Mouse (Mus musculus): ENCODE measurements around the gene Olfr1012. TPM values are rescaled to one million over a fixed set of nuclear protein-coding genes. Genes with fewer than 3 reads are reported as not detected.
"Not testable (repeated sequence)": the region's sequence is repeated elsewhere in the genome, so short reads cannot be mapped to it uniquely, and the experiment has no call there.

The Olfr1012 gene
- total RNA-seq (2017) = not detected in 2 replicates

DNA sequence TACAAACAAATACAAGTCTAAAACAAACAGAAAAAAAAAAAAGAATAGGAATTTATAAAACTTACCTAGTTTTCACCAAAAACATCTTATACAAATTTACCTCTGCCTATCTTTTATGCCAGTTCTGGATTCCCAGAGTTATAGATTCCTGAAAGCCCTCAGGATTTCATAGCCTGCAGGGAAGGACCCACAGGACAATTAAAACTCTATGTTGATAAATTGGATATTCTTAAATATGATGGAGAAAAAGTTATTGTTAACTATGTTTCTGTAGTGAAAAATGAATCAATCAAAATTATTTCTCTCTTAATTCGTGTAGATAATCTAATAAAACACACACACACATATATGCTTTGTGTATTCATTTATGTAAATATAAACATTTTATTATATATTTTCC, at the start of gene Olfr1012:
TSS of gene Olfr1012 (minus strand) at position 101 of the 400 bp plus-strand sequence.
- ATAC-seq (replicated peaks in 1 of 2; ENCODE audit: insufficient read depth in 1 of 2, low FRiP score in 2 of 2, low TSS enrichment in 1 of 2, low read depth in 1 of 2, poor library complexity in 2 of 2, severe bottlenecking in 2 of 2) = no peak

DNA sequence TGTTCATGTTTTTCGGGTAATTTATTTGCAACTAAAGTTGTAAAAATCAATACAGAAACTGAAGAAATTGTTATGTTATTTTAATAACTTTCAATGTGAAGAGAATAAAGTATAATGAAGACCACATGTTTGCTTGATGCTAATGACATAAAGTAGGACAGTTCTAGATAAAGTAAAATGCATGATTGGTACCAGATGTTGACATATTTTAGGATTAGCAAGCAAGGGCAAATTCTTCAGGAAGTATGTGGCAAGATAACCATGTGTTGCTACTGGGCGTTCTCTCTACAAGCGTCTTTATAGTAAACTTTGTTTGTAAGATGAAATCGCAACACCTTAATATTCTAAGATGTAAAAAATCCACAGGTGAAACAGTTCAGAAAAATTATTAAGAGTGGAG, 41.9 kb upstream of the Olfr1012 start:
- ATAC-seq (replicated peaks in 1 of 2; ENCODE audit: insufficient read depth in 1 of 2, low FRiP score in 2 of 2, low TSS enrichment in 1 of 2, low read depth in 1 of 2, poor library complexity in 2 of 2, severe bottlenecking in 2 of 2) = no peak

DNA sequence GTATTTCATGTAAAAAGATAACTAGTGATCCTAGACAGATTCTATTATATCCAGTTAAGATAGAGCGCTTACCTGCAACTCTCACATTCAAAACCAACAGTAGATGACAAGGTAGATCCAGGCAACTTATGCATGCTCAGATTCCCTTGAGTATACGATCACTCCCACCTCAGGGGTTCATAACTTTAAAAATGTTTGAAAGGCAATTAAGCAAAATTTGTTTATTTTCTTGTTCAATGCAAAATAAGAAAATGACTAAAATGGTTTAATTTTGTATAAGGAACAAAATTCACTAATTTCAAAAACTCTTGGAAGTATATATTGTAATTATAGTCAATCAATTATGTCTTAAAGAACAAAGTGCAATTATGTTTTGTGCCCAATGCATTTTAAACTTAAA, 39.9 kb upstream of the Olfr1012 start, which contains the start of gene Olfr1016:
TSS of gene Olfr1016 (minus strand) at position 101 of the 400 bp plus-strand sequence.
- no peak for ATAC-seq (replicated peaks in 1 of 2; ENCODE audit: insufficient read depth in 1 of 2, low FRiP score in 2 of 2, low TSS enrichment in 1 of 2, low read depth in 1 of 2, poor library complexity in 2 of 2, severe bottlenecking in 2 of 2)

DNA sequence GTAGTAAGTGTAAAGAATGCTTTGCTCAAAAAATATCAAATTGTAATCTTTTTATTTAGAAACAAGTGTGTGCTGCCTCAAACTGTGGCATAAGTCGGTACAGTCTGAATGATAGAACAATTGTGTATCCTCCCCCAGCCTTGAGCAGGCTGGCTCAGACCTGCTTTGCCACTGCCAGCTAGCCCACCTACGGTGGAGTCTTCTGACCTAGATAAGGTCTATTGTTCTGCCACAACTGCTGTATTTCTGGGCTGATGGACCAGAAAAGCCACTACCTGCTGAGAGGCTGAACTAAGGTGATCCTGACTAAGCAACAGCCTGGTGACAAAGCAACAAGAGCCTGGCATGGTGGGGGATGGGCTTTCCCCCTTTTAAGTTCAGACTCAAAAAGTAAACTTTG, 29.8 kb upstream of the Olfr1012 start:
- ATAC-seq (replicated peaks in 1 of 2; ENCODE audit: insufficient read depth in 1 of 2, low FRiP score in 2 of 2, low TSS enrichment in 1 of 2, low read depth in 1 of 2, poor library complexity in 2 of 2, severe bottlenecking in 2 of 2) = no peak

DNA sequence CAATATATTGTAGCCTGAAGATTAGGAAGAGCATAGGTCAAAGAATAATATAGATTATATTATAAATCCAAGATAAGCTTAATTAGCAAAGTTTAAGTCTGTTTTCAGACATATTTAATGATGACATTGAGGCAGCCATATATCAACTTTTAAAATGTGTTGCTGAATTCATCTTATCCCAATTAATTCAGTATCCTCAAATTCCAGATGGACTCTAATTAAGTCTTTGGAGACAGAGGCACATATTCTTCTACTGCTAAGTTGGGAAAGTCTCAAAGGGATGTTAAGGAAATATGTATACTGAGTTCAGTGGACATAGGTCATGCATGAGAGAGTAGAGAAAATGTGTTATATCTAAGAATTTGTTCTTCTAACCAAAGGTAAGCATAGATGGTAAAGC, 19.2 kb upstream of the Olfr1012 start, which contains the start of gene Olfr1015:
TSS of gene Olfr1015 (plus strand) at position 301 of the 400 bp plus-strand sequence.
- no peak for ATAC-seq (replicated peaks in 1 of 2; ENCODE audit: insufficient read depth in 1 of 2, low FRiP score in 2 of 2, low TSS enrichment in 1 of 2, low read depth in 1 of 2, poor library complexity in 2 of 2, severe bottlenecking in 2 of 2)

DNA sequence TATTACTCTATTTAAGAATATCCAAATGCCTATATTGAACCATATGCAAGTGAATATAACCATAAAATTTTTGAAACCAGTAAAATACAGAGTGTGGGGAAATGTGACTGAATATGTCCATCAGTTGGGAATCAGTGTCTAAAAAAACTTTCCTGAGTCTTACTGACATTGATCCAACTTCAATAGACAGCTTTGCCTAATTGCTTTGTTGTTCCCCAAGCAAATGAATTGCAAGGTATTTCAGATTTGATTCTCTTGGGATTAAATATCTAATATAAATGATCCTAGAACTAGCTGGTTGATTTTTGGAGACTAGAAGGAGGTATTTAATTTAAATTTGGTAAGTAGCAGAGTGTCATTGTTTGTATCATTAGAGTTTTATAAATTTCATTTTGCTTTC, 9.8 kb upstream of the Olfr1012 start, which contains the start of gene Olfr1014:
TSS of gene Olfr1014 (plus strand) at position 301 of the 400 bp plus-strand sequence.
- no peak for ATAC-seq (replicated peaks in 1 of 2; ENCODE audit: insufficient read depth in 1 of 2, low FRiP score in 2 of 2, low TSS enrichment in 1 of 2, low read depth in 1 of 2, poor library complexity in 2 of 2, severe bottlenecking in 2 of 2)

DNA sequence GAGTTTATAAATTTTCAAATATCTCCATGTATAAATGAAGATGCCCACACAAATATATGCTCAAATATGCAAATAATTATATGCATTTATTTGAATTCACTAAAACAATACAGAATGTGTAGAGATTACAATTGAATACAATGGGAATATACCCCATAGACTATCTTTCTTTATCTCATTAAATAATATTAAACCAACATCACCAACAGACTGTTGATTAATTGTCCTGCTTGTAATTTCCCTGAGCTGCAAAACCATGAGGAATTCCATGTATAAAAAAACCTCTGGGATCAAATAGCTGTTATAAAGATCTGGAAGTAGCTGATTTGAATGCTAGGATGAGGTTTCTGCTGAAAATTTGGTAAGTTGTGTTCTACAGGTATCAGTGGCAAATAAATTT, 4.2 kb upstream of the Olfr1012 start, which contains the start of gene Olfr1013:
TSS of gene Olfr1013 (plus strand) at position 301 of the 400 bp plus-strand sequence.
- ATAC-seq (replicated peaks in 1 of 2; ENCODE audit: insufficient read depth in 1 of 2, low FRiP score in 2 of 2, low TSS enrichment in 1 of 2, low read depth in 1 of 2, poor library complexity in 2 of 2, severe bottlenecking in 2 of 2) = no peak

DNA sequence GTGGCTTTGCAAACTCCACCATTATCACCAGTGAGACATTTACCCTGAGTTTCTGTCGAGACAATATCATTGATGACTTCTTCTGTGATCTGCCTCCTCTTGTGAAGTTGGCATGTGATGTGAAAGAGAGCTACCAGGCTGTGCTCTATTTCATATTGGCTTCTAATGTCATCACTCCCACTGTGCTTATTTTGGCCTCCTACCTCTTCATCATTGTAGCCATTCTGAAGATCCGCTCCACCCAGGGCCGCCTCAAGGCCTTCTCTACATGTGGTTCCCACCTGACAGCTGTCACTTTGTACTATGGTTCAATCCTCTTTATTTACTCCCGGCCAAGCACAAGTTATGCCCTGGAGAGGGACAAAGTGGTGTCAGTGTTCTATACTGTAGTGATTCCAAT, 8.7 kb downstream of the Olfr1012 start:
- no peak for ATAC-seq (replicated peaks in 1 of 2; ENCODE audit: insufficient read depth in 1 of 2, low FRiP score in 2 of 2, low TSS enrichment in 1 of 2, low read depth in 1 of 2, poor library complexity in 2 of 2, severe bottlenecking in 2 of 2)

DNA sequence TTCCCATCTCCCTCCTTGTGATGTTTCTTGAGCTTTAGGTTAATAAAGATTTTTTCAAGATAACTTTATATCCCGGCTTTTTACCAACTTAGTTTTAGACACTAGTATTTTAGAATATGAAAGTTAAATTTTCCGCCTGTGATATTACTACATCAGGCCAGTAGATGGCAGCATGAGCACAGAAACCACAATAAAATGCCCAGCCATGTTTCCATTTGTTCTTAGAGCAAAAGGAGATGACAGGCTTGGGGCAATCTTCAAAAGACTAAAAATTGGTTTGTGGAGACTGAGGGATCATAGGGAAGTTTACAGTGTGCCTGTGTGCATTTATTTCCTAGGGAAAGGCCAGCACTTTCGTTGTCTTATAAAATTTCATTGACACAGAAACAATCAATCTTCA, 36.8 kb downstream of the Olfr1012 start:
- ATAC-seq (replicated peaks in 1 of 2; ENCODE audit: insufficient read depth in 1 of 2, low FRiP score in 2 of 2, low TSS enrichment in 1 of 2, low read depth in 1 of 2, poor library complexity in 2 of 2, severe bottlenecking in 2 of 2) = peak in 1 of 2 experiments; percentile 71; a peak in 3 of 4 replicates

DNA sequence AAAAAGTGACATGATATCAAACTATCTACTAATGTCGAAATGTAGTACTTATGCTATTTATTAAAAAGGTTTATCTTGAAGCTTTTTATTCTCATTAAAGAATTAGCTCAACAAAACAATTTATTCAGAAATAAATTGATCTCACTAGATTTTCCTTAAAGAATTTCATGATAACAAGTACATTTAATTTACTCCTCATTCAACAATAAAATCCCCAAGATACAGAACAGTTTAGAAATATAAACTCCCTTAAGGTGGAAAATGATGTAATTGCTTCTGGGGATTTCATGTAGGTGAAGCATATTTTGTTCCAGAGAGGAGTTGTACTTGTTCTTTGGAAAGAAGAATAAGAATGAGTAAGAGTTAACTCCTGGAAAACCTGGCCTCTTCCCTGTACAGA, 47.4 kb downstream of the Olfr1012 start, which contains the start of gene Olfr1009:
TSS of gene Olfr1009 (plus strand) at position 301 of the 400 bp plus-strand sequence.
- no peak for ATAC-seq (replicated peaks in 1 of 2; ENCODE audit: insufficient read depth in 1 of 2, low FRiP score in 2 of 2, low TSS enrichment in 1 of 2, low read depth in 1 of 2, poor library complexity in 2 of 2, severe bottlenecking in 2 of 2)

DNA sequence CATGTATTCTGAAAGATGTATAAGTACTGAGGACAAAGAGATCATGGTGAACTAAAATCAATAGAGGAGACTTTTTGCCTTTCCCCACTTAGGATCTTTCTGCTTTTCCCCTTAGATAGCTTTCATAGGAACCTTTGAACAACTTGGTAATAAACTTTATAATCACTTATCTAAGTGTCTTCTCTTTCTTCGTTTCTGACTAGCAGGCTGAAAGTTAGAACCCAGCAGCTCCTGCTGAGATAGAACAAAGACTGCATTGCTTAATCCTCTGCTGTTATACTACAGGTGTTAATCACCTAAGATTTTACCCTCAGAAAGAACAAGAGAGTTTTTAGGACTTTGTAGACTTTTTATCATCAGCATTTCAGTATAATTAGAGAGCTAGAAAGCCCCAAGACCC, 51.4 kb downstream of the Olfr1012 start:
- ATAC-seq (replicated peaks in 1 of 2; ENCODE audit: insufficient read depth in 1 of 2, low FRiP score in 2 of 2, low TSS enrichment in 1 of 2, low read depth in 1 of 2, poor library complexity in 2 of 2, severe bottlenecking in 2 of 2) = no peak

DNA sequence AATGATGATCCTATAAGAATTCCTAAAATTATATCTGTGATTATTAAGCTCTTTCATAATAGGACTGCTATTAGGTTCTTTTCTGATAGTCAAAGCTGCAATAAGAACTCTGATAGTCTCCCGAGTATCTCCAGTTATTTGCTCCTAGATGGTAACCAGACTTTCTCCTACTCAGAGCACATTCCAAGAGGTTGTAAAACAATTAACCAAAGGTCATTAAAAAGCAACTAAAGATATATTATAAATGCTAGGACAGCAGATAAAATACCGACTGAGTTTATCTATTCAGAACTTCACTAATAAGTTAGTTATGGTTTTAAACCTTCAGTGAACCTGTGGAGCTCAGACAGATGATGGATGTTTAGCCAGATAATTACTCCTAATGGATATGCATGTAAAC, 51.9 kb downstream of the Olfr1012 start:
- not testable (repeated sequence) for ATAC-seq (replicated peaks in 1 of 2; ENCODE audit: insufficient read depth in 1 of 2, low FRiP score in 2 of 2, low TSS enrichment in 1 of 2, low read depth in 1 of 2, poor library complexity in 2 of 2, severe bottlenecking in 2 of 2)

Other genes with a start within 250 kb of the Olfr1012 start
- not detected in 2 replicates for gene 4833423E24Rik, start 243.7 kb downstream of the Olfr1012 start, total RNA-seq (2017)
- gene Olfr996, start 183.6 kb downstream of the Olfr1012 start, total RNA-seq (2017) = not detected in 2 replicates
- gene Olfr998, start 173.8 kb downstream of the Olfr1012 start, total RNA-seq (2017) = not detected in 2 replicates
- gene Olfr1000, start 150.9 kb downstream of the Olfr1012 start, total RNA-seq (2017) = not detected in 2 replicates
- not detected in 2 replicates for gene Olfr1002, start 112.1 kb downstream of the Olfr1012 start, total RNA-seq (2017)
- gene Olfr154, start 98.3 kb downstream of the Olfr1012 start, total RNA-seq (2017) = not detected in 2 replicates
- gene Olfr1006, start 84.0 kb downstream of the Olfr1012 start, total RNA-seq (2017) = not detected in 2 replicates
- not detected in 2 replicates for gene Olfr1008, start 73.3 kb downstream of the Olfr1012 start, total RNA-seq (2017)
- not detected in 2 replicates for gene Olfr1009, start 47.3 kb downstream of the Olfr1012 start, total RNA-seq (2017)
- not detected in 2 replicates for gene Olfr1013, start 4.3 kb upstream of the Olfr1012 start, total RNA-seq (2017)
- not detected in 2 replicates for gene Olfr1014, start 9.9 kb upstream of the Olfr1012 start, total RNA-seq (2017)
- not detected in 2 replicates for gene Olfr1015, start 19.3 kb upstream of the Olfr1012 start, total RNA-seq (2017)
- gene Olfr1016, start 39.8 kb upstream of the Olfr1012 start, total RNA-seq (2017) = not detected in 2 replicates
- not detected in 2 replicates for gene Olfr1018, start 55.7 kb upstream of the Olfr1012 start, total RNA-seq (2017)
- not detected in 2 replicates for gene Olfr1019, start 82.7 kb upstream of the Olfr1012 start, total RNA-seq (2017)
- gene Olfr1020, start 84.3 kb upstream of the Olfr1012 start, total RNA-seq (2017) = not detected in 2 replicates
- not detected in 2 replicates for gene Olfr1022, start 105.8 kb upstream of the Olfr1012 start, total RNA-seq (2017)
- gene Olfr1023, start 122.9 kb upstream of the Olfr1012 start, total RNA-seq (2017) = not detected in 2 replicates
- gene Olfr1024, start 142.3 kb upstream of the Olfr1012 start, total RNA-seq (2017) = not detected in 2 replicates
- not detected in 2 replicates for gene Olfr1025-ps1, start 152.4 kb upstream of the Olfr1012 start, total RNA-seq (2017)
- gene Olfr1026, start 158.8 kb upstream of the Olfr1012 start, total RNA-seq (2017) = not detected in 2 replicates
- gene Olfr1028, start 187.7 kb upstream of the Olfr1012 start, total RNA-seq (2017) = not detected in 2 replicates
- not detected in 2 replicates for gene Olfr1029, start 211.1 kb upstream of the Olfr1012 start, total RNA-seq (2017)
- not detected in 2 replicates for gene Olfr1030, start 216.5 kb upstream of the Olfr1012 start, total RNA-seq (2017)
- gene Olfr1031, start 227.5 kb upstream of the Olfr1012 start, total RNA-seq (2017) = not detected in 2 replicates
- gene Olfr1032, start 242.8 kb upstream of the Olfr1012 start, total RNA-seq (2017) = not detected in 2 replicates

Measured in hematopoietic stem cell, adult 5-6 weeks (primary cell).